Mouse (Mus musculus): ENCODE data around the gene Gm20388.

The Gm20388 gene

GRCm38 (mm10) chr8:123352786-123353185 is 3442.1 kb downstream of the Gm20388 start:
- no peak for DNase-seq (ENCODE audit: low read depth in 2 of 2, low spot score in 2 of 2)

- no peak for DNase-seq (ENCODE audit: low read depth in 2 of 2, low spot score in 2 of 2)
These were observed 3442.6 kb downstream of the Gm20388 start for GRCm38 (mm10) chr8:123353216-123353615.

- DNase-seq (ENCODE audit: low read depth in 2 of 2, low spot score in 2 of 2), result peak; percentile 58 to 76
These were observed 3450.6 kb downstream of the Gm20388 start for GRCm38 (mm10) chr8:123361082-123361739.

- DNase-seq (ENCODE audit: low read depth in 2 of 2, low spot score in 2 of 2), result peak; percentile 96 to 98
These were observed 3463.0 kb downstream of the Gm20388 start, which contains the start of gene Tcf25 for GRCm38 (mm10) chr8:123373403-123374238. Gene Tcf25 (plus strand): TSS chr8:123373753.

GRCm38 (mm10) chr8:123374239-123374578 is 3463.6 kb downstream of the Gm20388 start:
- DNase-seq (ENCODE audit: low read depth in 2 of 2, low spot score in 2 of 2), result peak; percentile 85 to 89

GRCm38 (mm10) chr8:123375701-123376100 is 3465.1 kb downstream of the Gm20388 start:
- DNase-seq (ENCODE audit: low read depth in 2 of 2, low spot score in 2 of 2), result no peak

GRCm38 (mm10) chr8:123376106-123376505 is 3465.5 kb downstream of the Gm20388 start:
- DNase-seq (ENCODE audit: low read depth in 2 of 2, low spot score in 2 of 2), result no peak

- DNase-seq (ENCODE audit: low read depth in 2 of 2, low spot score in 2 of 2), result no peak
These were observed 3471.1 kb downstream of the Gm20388 start for GRCm38 (mm10) chr8:123381711-123382110.

GRCm38 (mm10) chr8:123382516-123382915 is 3471.9 kb downstream of the Gm20388 start:
- no peak for DNase-seq (ENCODE audit: low read depth in 2 of 2, low spot score in 2 of 2)

GRCm38 (mm10) chr8:123384883-123385540 is 3474.4 kb downstream of the Gm20388 start:
- peak; percentile 42 to 49 for DNase-seq (ENCODE audit: low read depth in 2 of 2, low spot score in 2 of 2)

- DNase-seq (ENCODE audit: low read depth in 2 of 2, low spot score in 2 of 2), result no peak
These were observed 3476.4 kb downstream of the Gm20388 start for GRCm38 (mm10) chr8:123387041-123387440.

- no peak for DNase-seq (ENCODE audit: low read depth in 2 of 2, low spot score in 2 of 2)
These were observed 3477.2 kb downstream of the Gm20388 start for GRCm38 (mm10) chr8:123387801-123388200.

- no peak for DNase-seq (ENCODE audit: low read depth in 2 of 2, low spot score in 2 of 2)
These were observed 3478.4 kb downstream of the Gm20388 start for GRCm38 (mm10) chr8:123389026-123389425.

- no peak for DNase-seq (ENCODE audit: low read depth in 2 of 2, low spot score in 2 of 2)
These were observed 3487.7 kb downstream of the Gm20388 start for GRCm38 (mm10) chr8:123398308-123398707.

GRCm38 (mm10) chr8:123401936-123402335 is 3491.3 kb downstream of the Gm20388 start:
- no peak for DNase-seq (ENCODE audit: low read depth in 2 of 2, low spot score in 2 of 2)

GRCm38 (mm10) chr8:123402730-123403326 is 3492.2 kb downstream of the Gm20388 start:
- no peak for DNase-seq (ENCODE audit: low read depth in 2 of 2, low spot score in 2 of 2)

- DNase-seq (ENCODE audit: low read depth in 2 of 2, low spot score in 2 of 2), result peak; percentile 31 to 50
These were observed 3493.9 kb downstream of the Gm20388 start for GRCm38 (mm10) chr8:123404521-123404920.

- peak; percentile 67 to 74 for DNase-seq (ENCODE audit: low read depth in 2 of 2, low spot score in 2 of 2)
These were observed 3496.1 kb downstream of the Gm20388 start, which contains the start of gene Mc1r for GRCm38 (mm10) chr8:123406786-123407185. Gene Mc1r (plus strand): TSS chr8:123407107.

GRCm38 (mm10) chr8:123407612-123408011 is 3497.0 kb downstream of the Gm20388 start:
- no peak for DNase-seq (ENCODE audit: low read depth in 2 of 2, low spot score in 2 of 2)

- no peak for DNase-seq (ENCODE audit: low read depth in 2 of 2, low spot score in 2 of 2)
These were observed 3498.2 kb downstream of the Gm20388 start for GRCm38 (mm10) chr8:123408586-123409544.
